Mouse (Mus musculus): ENCODE results near the gene Mdc1.

The Mdc1 gene

GRCm38 (mm10) chr17:35883777-35884176 is 42.5 kb downstream of the Mdc1 start:
- DNase-seq (ENCODE audit: low spot score): no peak

- no peak for DNase-seq (ENCODE audit: low spot score)
Measured at GRCm38 (mm10) chr17:35887725-35888124, 46.4 kb downstream of the Mdc1 start.

GRCm38 (mm10) chr17:35896781-35897643 is 55.7 kb downstream of the Mdc1 start, which contains the start of gene 2310061I04Rik:
TSS of gene 2310061I04Rik (minus strand) at chr17:35897431.
- peak; percentile 88 for DNase-seq (ENCODE audit: low spot score)

GRCm38 (mm10) chr17:35897644-35898573 is 56.6 kb downstream of the Mdc1 start:
- peak; percentile 13 for DNase-seq (ENCODE audit: low spot score)

GRCm38 (mm10) chr17:35900636-35901035 is 59.3 kb downstream of the Mdc1 start:
- DNase-seq (ENCODE audit: low spot score): no peak

- no peak for DNase-seq (ENCODE audit: low spot score)
Measured at GRCm38 (mm10) chr17:35903343-35903991, 62.2 kb downstream of the Mdc1 start.

GRCm38 (mm10) chr17:35903992-35904355 is 62.7 kb downstream of the Mdc1 start:
- no peak for DNase-seq (ENCODE audit: low spot score)

GRCm38 (mm10) chr17:35905587-35905986 is 64.3 kb downstream of the Mdc1 start:
- no peak for DNase-seq (ENCODE audit: low spot score)

GRCm38 (mm10) chr17:35907609-35908008 is 66.3 kb downstream of the Mdc1 start:
- no peak for DNase-seq (ENCODE audit: low spot score)

All from embryo, embryonic 10 days (tissue).